Mouse (Mus musculus) kidney, adult 2 months (tissue): ENCODE measurements around the gene Nubpl.

ENCODE experiments used
- CTCF ChIP-seq: fragments of 200-500 bp; conservative IDR thresholded peaks from 2 replicates; pipeline ENCODE4 v1.5.1; 2011; ENCODE audit warnings: low read depth, mild to moderate bottlenecking, control low read depth, low read length, moderate library complexity, mixed read lengths; ENCODE audit not compliant: insufficient read depth, insufficient read length
- POLR2A ChIP-seq: fragments of 200-500 bp; IDR thresholded peaks from one replicate; pipeline ENCODE4 v1.6.1; 2011; ENCODE audit warnings: low read depth, low read length, control low read depth

GRCm38 (mm10) chr12:52248531-52248930 lies 151.0 kb downstream of the Nubpl start:
- TF ChIP-seq CTCF, result no peak
- no peak for TF ChIP-seq POLR2A
